Mouse (Mus musculus): ENCODE measurements at regions not wholly inside any gene's neighbourhood (a gene's known extent, or its start where the extent isn't known, plus 50 kb on each side); places are given as distances from the start of the nearest gene placed in this dataset.

DNA sequence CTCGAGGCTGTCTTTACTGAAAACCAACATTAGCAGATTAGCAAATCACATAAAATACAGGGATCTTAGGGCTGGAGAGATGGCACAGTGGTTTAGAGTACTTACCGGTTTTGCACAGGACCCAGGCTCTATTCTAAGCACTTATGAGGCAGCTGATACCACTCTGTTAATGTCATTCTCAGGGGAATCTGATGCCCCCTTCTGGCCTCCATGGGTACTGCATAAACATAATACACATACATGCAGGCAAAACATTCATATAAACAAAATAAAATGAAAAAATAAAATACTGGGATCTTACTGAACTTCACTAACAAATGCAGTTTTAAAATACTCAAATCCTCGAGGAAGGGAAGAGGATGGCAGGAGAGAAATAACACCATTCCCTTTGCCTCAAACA lies 164.3 kb upstream of the Supt20 start:
- no peak for TF ChIP-seq POLR2A (IDR thresholded peaks at IDR 0.05; ENCODE audit: insufficient read depth, low read depth, low read length)
- peak; percentile 50 for TF ChIP-seq CTCF (IDR thresholded peaks at IDR 0.05)
